Mouse (Mus musculus) heart, adult 2 months (tissue): ENCODE results near the gene Serpinc1. TPM values are rescaled to one million over a fixed set of nuclear protein-coding genes. Genes with fewer than 3 reads are reported as not detected.

Experiments used
- DNase-seq, 2 experiments: peaks; one replicate each; pipeline ENCODE4 v3.0.0; 2021
- H3K27ac ChIP-seq: fragments of 200-600 bp; 2 replicates; pipeline ENCODE4 v1.8.1; 2022
- H3K27me3 ChIP-seq: fragments of 200-500 bp; 2 replicates; pipeline ENCODE4 v1.6.1; 2012; ENCODE audit warnings: mild to moderate bottlenecking, low read length, inconsistent platforms, mixed read lengths; ENCODE audit not compliant: control insufficient read depth, insufficient read depth
- H3K36me3 ChIP-seq: fragments of 200-500 bp; 2 replicates; pipeline ENCODE4 v1.6.1; 2012; ENCODE audit warnings: low read length, inconsistent platforms; ENCODE audit not compliant: control insufficient read depth, insufficient read depth
- H3K4me1 ChIP-seq: fragments of 200-500 bp; 2 replicates; pipeline ENCODE4 v1.6.1; 2011; ENCODE audit warnings: low read length; ENCODE audit not compliant: control insufficient read depth, insufficient read depth
- H3K4me3 ChIP-seq: fragments of 200-600 bp; 2 replicates; pipeline ENCODE4 v1.8.1; 2022
- H3K79me2 ChIP-seq: fragments of 200-500 bp; replicated peaks from 2 replicates; pipeline ENCODE4 v1.6.1; 2012; ENCODE audit warnings: mild to moderate bottlenecking, inconsistent platforms, low read length, moderate library complexity, mixed read lengths; ENCODE audit not compliant: control insufficient read depth, insufficient read depth
- H3K9ac ChIP-seq: fragments of 200-500 bp; 2 replicates; pipeline ENCODE4 v1.6.1; 2012; ENCODE audit warnings: low read depth, mild to moderate bottlenecking, control low read depth, inconsistent platforms, low read length, mixed read lengths
- CTCF ChIP-seq: fragments of 200-600 bp; IDR thresholded peaks from 2 replicates; pipeline ENCODE4 v1.8.1; 2022; ENCODE audit warnings: antibody characterized with exemption, mild to moderate bottlenecking, moderate library complexity
- EP300 ChIP-seq: fragments of 200-500 bp; IDR thresholded peaks from 2 replicates; pipeline ENCODE4 v1.6.1; 2011; ENCODE audit warnings: low read depth, low read length, control low read depth; ENCODE audit not compliant: insufficient read depth
- POLR2A ChIP-seq: fragments of 200-500 bp; IDR thresholded peaks from 2 replicates; pipeline ENCODE4 v1.6.1; 2011; ENCODE audit warnings: mild to moderate bottlenecking, low read depth, low read length, control low read depth; ENCODE audit not compliant: insufficient read depth
- WGBS: fragments of 180-500 bp; shearing (Covaris S2); methylation state at CpG from one replicate; pipeline ENCODE4 v1.1.7; 2018; 5-methylcytosine and 5-hydroxymethylcytosine counted together
- intact Hi-C: fragments of 180-260 bp; cut with DNase I; formaldehyde crosslinking; loops from one replicate; pipeline ENCODE4 v1.15.1; 2025
- polyA plus RNA-seq: library from polyadenylated mRNA; depleted of rRNA; stranded (reverse); fragments of >200 nt; gene quantifications from 2 replicates; pipeline ENCODE4 v1.2.3, GENCODE M21; 2012
- total RNA-seq, 2 experiments: library from RNA; stranded (reverse); gene quantifications; 2 replicates each; pipeline ENCODE4 v1.2.3; 2021

Gene Serpinc1
- total and polyA plus RNA-seq, 3 experiments: 0.08 to 0.32 (median 0.29) TPM

DNA sequence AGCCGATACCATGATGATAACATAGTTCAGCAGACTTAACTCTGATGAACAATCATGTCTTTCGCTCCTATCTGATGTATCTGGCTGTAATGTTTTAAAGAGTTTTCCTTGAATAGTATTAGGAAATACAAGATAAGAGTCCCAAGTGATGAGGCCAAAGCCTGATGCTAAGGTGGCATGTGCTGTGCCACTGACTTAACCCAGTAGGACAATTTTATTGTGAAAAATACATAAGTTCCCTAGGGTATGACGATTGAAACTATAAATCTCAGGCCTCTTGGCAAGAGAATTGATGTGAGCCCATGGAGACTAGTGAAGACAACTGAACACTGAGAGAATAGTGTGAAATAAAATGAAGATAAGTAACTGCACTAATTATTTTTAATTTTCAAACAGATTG is 59.2 kb downstream of the Serpinc1 start:
- H3K9ac ChIP-seq: no peak overlapping the region
- peaks cover 29% of the 10 kb centered on the region for H3K36me3 ChIP-seq
- 33% methylated on average over 3 of the region's 3 CpGs for WGBS
- TF ChIP-seq CTCF (no peak), POLR2A (no peak), EP300 (no peak)
- H3K4me1 ChIP-seq: peaks cover 8% of the 10 kb centered on the region
- no peaks in the 10 kb centered on the region for H3K27me3 ChIP-seq
- H3K4me3 ChIP-seq: no peak overlapping the region
- 0 out of 2 replicates have a peak, but pooled peaks cover 2% of the 10 kb centered on the region for H3K79me2 ChIP-seq
- DNase-seq: no peak
- intact Hi-C loops: loop anchor here (10.0 kb wide), 3 partner anchors 157 to 823 kb away; partner anchors contain the start of gene Cacybp
- H3K27ac ChIP-seq: no peak overlapping the region

DNA sequence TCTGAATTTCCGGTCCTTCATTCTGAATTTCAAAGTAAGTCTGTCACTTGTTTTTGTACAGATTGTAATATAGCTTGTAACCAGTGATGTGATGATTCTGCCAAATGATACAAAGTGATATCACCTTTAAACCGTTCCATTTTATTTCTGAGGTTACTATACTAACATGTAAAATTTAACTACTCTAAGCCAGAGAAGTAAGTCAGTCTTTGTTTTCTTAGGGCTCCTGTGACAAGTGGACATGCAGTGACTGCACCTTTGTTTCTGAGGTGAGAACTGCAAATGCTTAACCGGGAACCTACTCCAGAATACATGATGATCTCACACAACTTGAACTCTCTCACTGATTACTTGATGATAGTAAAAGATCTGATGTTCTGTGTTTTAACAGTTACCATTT is 59.6 kb downstream of the Serpinc1 start:
- H3K27ac ChIP-seq: no peak overlapping the region
- no peak for DNase-seq
- peaks cover 8% of the 10 kb centered on the region for H3K4me1 ChIP-seq
- TF ChIP-seq CTCF: no peak
- TF ChIP-seq POLR2A: no peak
- no peak for TF ChIP-seq EP300
- no peak overlapping the region for H3K9ac ChIP-seq
- H3K36me3 ChIP-seq: peaks cover 29% of the 10 kb centered on the region
- H3K27me3 ChIP-seq: no peaks in the 10 kb centered on the region
- H3K4me3 ChIP-seq: no peak overlapping the region
- WGBS: 45% methylated on average over 3 of the region's 3 CpGs
- 0 out of 2 replicates have a peak, but pooled peaks cover 2% of the 10 kb centered on the region for H3K79me2 ChIP-seq
- intact Hi-C loops: loop anchor here (10.0 kb wide), 3 partner anchors 157 to 823 kb away; partner anchors contain the start of gene Cacybp

DNA sequence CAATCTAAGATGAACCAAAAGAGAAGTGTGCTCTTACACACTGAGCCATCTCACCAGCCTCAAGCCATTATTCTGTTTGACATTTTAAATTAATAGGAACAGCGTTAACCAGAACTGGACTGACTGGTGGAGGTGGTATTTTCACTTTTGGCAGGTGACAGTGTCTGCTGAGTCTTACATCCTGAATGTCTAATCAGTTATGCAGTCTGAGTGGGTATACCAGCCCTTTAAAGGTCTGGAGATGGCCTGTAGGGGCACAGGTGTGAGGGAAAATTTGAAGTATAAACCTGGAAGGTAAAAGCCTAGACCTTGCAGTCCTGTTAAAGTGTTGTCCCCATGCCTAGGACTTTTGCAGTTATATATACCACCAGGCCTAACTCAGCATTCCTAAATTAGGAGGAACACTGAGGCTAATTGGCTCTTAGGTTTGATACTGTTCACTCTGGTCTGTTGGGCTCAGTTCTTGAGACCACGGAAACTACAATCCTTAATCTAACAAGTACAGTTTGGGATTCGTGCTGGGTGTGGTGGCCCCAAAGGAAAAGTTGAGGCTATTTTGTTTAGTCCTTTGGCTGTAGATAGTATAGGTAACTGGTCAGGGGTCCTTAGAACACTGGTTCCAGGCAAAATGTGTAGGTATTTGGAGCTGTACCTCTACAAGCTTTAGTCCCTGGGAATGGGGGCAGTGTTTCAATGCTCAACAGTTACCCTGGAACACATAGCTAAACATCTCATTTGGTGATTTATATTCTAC is 60.8 kb downstream of the Serpinc1 start:
- no peak for TF ChIP-seq CTCF
- TF ChIP-seq EP300: no peak
- TF ChIP-seq POLR2A: peak; percentile 39; the same call in 1 of the 2 replicates
- Histone ChIP-seq H3K27me3 (no peaks in the 10 kb centered on the region), H3K4me3 (no peak overlapping the region), H3K79me2 (0 out of 2 replicates have a peak, but pooled peaks cover 2% of the 10 kb centered on the region), H3K4me1 (peaks cover 8% of the 10 kb centered on the region), H3K9ac (no peak overlapping the region), H3K36me3 (peaks cover 29% of the 10 kb centered on the region), H3K27ac (no peak overlapping the region)
- 58% methylated on average over 3 of the region's 3 CpGs for WGBS
- no peak for DNase-seq
- intact Hi-C loops: loop anchor here (10.0 kb wide), 3 partner anchors 156 to 824 kb away; partner anchors contain the start of gene Cacybp

DNA sequence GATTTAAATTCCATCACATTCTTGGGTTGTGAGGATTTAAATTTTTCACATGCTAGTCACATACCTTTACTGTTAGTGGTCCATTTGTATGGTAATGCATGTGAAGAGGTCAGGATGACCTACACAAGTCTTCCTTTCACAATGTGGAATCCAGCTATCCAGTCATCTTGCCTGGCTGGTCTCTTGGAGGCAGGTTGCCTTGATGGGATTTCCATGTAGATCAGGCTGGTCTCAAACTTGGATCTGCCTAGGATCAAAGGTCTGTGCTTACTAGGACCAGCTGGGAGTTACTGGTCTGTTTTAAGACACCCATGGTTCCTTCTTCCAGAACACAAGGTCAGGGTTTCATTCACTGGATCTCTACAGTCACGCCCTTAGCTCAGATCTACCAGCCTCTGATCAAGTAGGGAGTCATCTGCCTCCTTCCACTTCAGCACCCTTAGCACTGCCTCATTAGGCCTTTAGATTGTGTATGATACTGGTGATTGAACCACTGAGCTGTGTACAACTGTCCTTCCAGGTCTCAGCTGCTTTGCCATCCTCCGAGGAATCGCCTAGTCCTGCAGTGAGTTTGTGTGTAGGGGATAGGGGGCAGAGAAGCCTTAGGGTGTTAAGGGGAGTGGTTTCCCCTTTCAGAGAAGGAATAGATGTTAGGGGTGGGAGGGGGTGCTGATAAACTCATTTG is 61.5 kb downstream of the Serpinc1 start:
- intact Hi-C loops: loop anchor here (10.0 kb wide), 3 partner anchors 155 to 825 kb away; partner anchors contain the start of gene Cacybp
- TF ChIP-seq POLR2A (peak; percentile 32; the same call in 1 of the 2 replicates), EP300 (no peak), CTCF (no peak)
- Histone ChIP-seq H3K79me2 (0 out of 2 replicates have a peak, but pooled peaks cover 2% of the 10 kb centered on the region), H3K27me3 (no peaks in the 10 kb centered on the region), H3K27ac (no peak overlapping the region), H3K4me3 (no peak overlapping the region), H3K36me3 (peaks cover 29% of the 10 kb centered on the region), H3K4me1 (peaks cover 8% of the 10 kb centered on the region), H3K9ac (no peak overlapping the region)
- DNase-seq: no peak
- 60% methylated on average over 3 of the region's 3 CpGs for WGBS

DNA sequence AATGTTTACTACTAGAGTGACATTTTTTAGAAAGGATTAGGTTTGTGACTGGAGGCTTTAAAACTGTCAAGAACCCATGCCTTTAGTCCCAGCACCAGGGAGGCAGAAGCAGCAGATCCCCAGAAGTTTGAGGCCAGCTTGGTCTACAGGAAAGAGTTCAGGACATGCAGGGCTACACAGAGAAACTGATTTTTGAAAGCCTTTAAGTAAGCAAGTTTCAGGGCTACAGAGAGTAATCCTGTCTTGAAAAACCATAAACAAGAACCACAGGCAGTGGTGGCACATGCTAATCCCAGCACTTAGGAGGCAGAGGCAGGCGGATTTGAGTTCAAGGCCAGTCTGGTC is 62.0 kb downstream of the Serpinc1 start:
- WGBS: 74% methylated on average over 1 of the region's 1 CpGs
- Histone ChIP-seq H3K4me1 (peaks cover 8% of the 10 kb centered on the region), H3K4me3 (no peak overlapping the region), H3K9ac (no peak overlapping the region), H3K79me2 (0 out of 2 replicates have a peak, but pooled peaks cover 2% of the 10 kb centered on the region), H3K27me3 (no peaks in the 10 kb centered on the region), H3K36me3 (peaks cover 29% of the 10 kb centered on the region), H3K27ac (no peak overlapping the region)
- intact Hi-C loops: no loop called here
- DNase-seq: no peak
- TF ChIP-seq CTCF: no peak
- TF ChIP-seq POLR2A: no peak
- no peak for TF ChIP-seq EP300
